Mouse (Mus musculus): ENCODE results near the gene Fam163a.

Fam163a gene

GRCm38 (mm10) chr1:156027849-156028248 is 177.0 kb downstream of the Fam163a start:
- DNase-seq (ENCODE audit: extremely low spot score): no peak
